Mouse (Mus musculus) forebrain, embryonic 11.5 days (tissue): ENCODE results near the gene Stmnd1. TPM values are rescaled to one million over a fixed set of nuclear protein-coding genes. Genes with fewer than 3 reads are reported as not detected.
"Not testable (repeated sequence)": the region's sequence is repeated elsewhere in the genome, so short reads cannot be mapped to it uniquely, and the experiment has no call there.

Experiments
- ATAC-seq: fragments of 200-750 bp; cut with Nextera tagmentation; replicated peaks from 2 replicates; pipeline ENCODE4 v1.8.0; 2017; ENCODE audit warnings: moderate TSS enrichment; ENCODE audit not compliant: low FRiP score
- DNase-seq: peaks from one replicate; pipeline ENCODE4 v3.0.0-alpha.2; 2017; ENCODE audit warnings: low spot score
- H3K27ac ChIP-seq: fragments of 300-500 bp; sonication (generic); 2 replicates; pipeline ENCODE4 v1.5.1; 2014; ENCODE audit warnings: low read depth, low read length
- H3K27me3 ChIP-seq: fragments of 300-500 bp; sonication (generic); 2 replicates; pipeline ENCODE4 v1.6.1; 2014; ENCODE audit warnings: mild to moderate bottlenecking, low read length, mixed read lengths; ENCODE audit not compliant: control insufficient read depth, insufficient read depth
- H3K36me3 ChIP-seq: fragments of 300-500 bp; sonication (generic); 2 replicates; pipeline ENCODE4 v1.6.1; 2014; ENCODE audit warnings: mild to moderate bottlenecking, low read length, moderate library complexity, mixed read lengths; ENCODE audit not compliant: control insufficient read depth, insufficient read depth
- H3K4me1 ChIP-seq: fragments of 300-500 bp; sonication (generic); replicated peaks from 2 replicates; pipeline ENCODE4 v1.6.1; 2014; ENCODE audit warnings: low read length, mixed read lengths; ENCODE audit not compliant: control insufficient read depth, insufficient read depth
- H3K4me2 ChIP-seq: fragments of 300-500 bp; sonication (generic); 2 replicates; pipeline ENCODE4 v1.6.1; 2014; ENCODE audit warnings: low read depth, mild to moderate bottlenecking, low read length, moderate library complexity, mixed read lengths; ENCODE audit not compliant: severe bottlenecking
- H3K4me3 ChIP-seq: fragments of 300-500 bp; sonication (generic); 2 replicates; pipeline ENCODE4 v1.5.1; 2014; ENCODE audit warnings: low read depth, low read length
- H3K9ac ChIP-seq: fragments of 300-500 bp; sonication (generic); 2 replicates; pipeline ENCODE4 v1.6.1; 2014; ENCODE audit warnings: low read length
- H3K9me3 ChIP-seq: fragments of 300-500 bp; sonication (generic); 2 replicates; pipeline ENCODE4 v1.6.1; 2016; ENCODE audit warnings: low read length, mixed read lengths; ENCODE audit not compliant: control insufficient read depth
- WGBS: fragments of 180-500 bp; shearing (Covaris S2); extraction: QIAGEN DNeasy Blood & Tissue Kit; methylation state at CpG from one replicate; pipeline ENCODE4 v1.1.7; 2014; 5-methylcytosine and 5-hydroxymethylcytosine counted together
- polyA plus RNA-seq: library from polyadenylated mRNA; unstranded; fragments of >200 nt; fragmentation: Nextera tagmentation; extraction: Ambion mirVana; gene quantifications from 2 replicates; pipeline ENCODE4 v1.2.1, GENCODE M21; 2014

The Stmnd1 gene
- polyA plus RNA-seq: not detected in 2 replicates

DNA sequence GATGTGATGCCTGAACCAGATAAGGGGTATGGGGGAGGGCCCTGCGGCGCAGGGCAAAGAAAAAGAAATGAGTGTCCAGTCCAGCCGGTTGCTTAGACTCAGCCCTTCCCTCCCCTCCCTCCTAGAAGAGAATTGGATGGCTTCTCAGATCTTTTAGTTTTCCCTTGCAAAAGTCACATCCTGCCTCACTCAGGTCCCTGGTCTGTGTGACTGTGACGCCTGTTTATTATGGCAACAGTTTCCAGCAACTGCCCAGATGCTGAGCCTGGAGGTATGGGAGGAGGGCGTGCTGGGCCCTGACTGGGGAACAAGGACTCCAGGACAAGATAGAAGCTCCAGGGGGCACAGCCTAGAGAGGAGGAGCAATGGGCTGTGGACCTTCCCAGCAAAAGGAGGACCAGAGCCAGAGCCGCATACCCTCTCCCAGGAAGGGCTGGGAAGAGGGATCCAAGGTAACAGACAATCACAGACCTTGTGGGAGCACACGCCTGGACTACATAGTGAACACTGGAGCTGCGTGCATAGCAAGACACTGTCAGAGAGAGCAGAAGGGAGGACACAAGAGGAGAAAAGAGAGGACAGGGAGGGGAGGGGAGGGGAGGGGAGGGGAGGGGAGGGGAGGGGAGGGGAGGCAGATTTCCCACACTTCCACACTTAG is at the start of gene Stmnd1:
Stmnd1 (plus strand) TSS at position 269 of the 658 bp plus-strand sequence.
- DNase-seq: no peak
- H3K4me3 ChIP-seq: no peak within 1 kb of the TSS
- ATAC-seq: no peak
- H3K4me2 ChIP-seq: peak within 1 kb of the TSS; percentile 31; the same call in 1 of the 2 replicates
- H3K36me3 ChIP-seq: no peaks in the 10 kb centered on the region
- peaks cover 9% of the 10 kb centered on the region; the same call in 1 of the 2 replicates for H3K4me1 ChIP-seq
- no peak within 1 kb of the TSS for H3K27ac ChIP-seq
- 23% methylated on average over 8 of the region's 8 CpGs for WGBS
- peak within 1 kb of the TSS; percentile 5; the same call in 1 of the 2 replicates for H3K9ac ChIP-seq
- no peaks in the 10 kb centered on the region for H3K27me3 ChIP-seq
- H3K9me3 ChIP-seq: no peaks in the 10 kb centered on the region

DNA sequence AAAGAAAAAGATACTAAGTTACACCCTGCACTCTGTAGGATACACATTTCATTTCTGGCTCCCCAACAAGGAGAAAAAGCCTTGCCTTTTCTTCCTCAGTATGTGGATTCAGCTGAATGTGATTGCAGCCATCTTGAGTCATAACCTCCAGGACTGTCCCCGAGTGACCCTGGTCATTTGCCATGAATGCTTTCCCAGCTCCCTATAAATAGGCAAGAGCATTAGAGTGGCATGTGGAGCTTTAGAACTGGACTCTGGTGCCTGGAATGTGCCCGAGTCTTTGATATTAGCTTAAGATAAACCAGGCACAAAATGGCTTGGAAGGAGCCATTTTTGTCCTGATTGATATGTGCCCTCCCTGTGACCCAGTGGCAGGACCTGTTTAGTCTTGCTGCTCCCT is 46.6 kb upstream of the Stmnd1 start:
- no peak overlapping the region for H3K27ac ChIP-seq

DNA sequence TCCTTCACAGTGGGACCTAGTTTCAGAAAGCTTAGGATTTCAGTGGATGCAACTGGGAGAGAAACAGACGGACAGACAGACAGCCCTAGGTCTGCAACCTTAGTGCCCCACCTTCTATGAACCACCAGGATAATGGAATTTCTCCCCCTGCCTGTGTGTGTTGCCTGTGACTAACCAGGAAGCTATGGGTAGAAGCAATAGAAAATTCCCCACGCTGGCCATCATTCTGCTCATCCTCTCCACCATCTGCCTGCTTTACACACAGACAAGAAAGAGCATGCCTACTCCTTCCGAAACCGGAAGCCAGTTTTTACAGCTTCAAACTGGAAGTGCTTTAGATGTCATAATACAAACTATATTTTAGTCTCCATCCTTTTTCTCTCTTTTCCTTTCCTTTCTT is 46.0 kb upstream of the Stmnd1 start:
- WGBS: 86% methylated on average over 4 of the region's 4 CpGs
- DNase-seq (no peak), ATAC-seq (no peak)
- H3K9me3 ChIP-seq: no peaks in the 10 kb centered on the region
- no peaks in the 10 kb centered on the region for H3K4me1 ChIP-seq
- no peak overlapping the region for H3K27ac ChIP-seq
- no peak overlapping the region for H3K4me3 ChIP-seq
- H3K4me2 ChIP-seq: no peak overlapping the region
- no peaks in the 10 kb centered on the region for H3K27me3 ChIP-seq
- H3K36me3 ChIP-seq: no peaks in the 10 kb centered on the region
- H3K9ac ChIP-seq: no peak overlapping the region

More for the DNA sequence above, 46.6 kb upstream of the Stmnd1 start:
- no peaks in the 10 kb centered on the region for H3K9me3 ChIP-seq
- ATAC-seq: no peak
- 59% methylated on average over 2 of the region's 2 CpGs for WGBS
- H3K4me1 ChIP-seq: no peaks in the 10 kb centered on the region
- no peaks in the 10 kb centered on the region for H3K36me3 ChIP-seq
- no peak overlapping the region for H3K4me3 ChIP-seq
- no peak for DNase-seq
- H3K9ac ChIP-seq: no peak overlapping the region
- no peak overlapping the region for H3K4me2 ChIP-seq
- no peaks in the 10 kb centered on the region for H3K27me3 ChIP-seq

DNA sequence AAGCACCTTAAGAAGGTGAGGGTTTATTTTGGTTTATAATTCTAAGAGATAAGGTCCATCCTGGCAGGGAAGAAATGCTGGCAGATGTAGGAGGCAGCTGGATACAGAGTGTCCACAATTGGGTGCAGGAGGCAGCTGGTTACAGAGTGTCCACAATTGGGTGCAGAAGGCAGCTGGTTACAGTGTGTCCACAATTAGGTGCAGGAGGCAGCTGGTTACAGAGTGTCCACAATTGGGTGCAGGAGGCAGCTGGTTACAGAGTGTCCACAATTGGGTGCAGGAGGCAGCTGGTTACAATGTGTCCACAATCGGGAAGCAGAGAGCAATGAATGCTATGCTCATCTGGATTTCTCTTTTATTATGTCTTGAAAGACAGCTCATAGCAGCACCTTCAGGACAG is 44.8 kb upstream of the Stmnd1 start:
- not testable (repeated sequence) for H3K36me3 ChIP-seq, H3K27me3 ChIP-seq, H3K4me3 ChIP-seq, H3K27ac ChIP-seq, H3K4me2 ChIP-seq, H3K9ac ChIP-seq, H3K9me3 ChIP-seq, DNase-seq, H3K4me1 ChIP-seq, ATAC-seq
- 91% methylated on average over 1 of the region's 1 CpGs for WGBS

DNA sequence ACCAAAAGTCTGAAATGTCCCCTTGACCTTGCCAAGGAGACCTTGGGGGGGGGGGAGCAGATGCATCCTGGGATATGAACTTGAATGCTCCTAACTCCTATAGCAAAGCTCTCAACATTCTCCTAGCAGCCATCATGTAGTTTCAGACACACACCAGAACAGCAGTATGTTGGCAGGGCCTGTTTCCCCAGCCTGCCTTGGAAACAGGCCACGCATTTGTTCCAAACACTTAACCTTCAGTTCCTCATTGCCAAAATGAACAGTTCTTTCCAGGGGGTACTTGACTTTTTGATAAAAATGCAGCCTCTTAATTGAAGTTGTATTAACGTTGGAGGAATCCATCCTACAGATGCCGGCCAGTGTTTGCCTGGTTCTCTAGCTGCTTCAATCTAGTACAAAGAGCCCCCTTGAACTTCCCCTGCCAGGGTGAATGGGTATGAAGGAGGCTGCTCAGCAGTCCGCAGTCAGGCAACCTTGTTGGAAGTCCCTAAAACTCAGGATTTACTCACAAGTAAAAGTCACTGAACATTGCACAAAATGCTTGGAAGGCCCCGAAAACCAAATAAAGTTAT is 41.9 kb upstream of the Stmnd1 start:
- Histone ChIP-seq H3K36me3 (no peaks in the 10 kb centered on the region), H3K27me3 (no peaks in the 10 kb centered on the region), H3K27ac (no peak overlapping the region), H3K4me2 (no peak overlapping the region), H3K9ac (no peak overlapping the region), H3K4me1 (no peaks in the 10 kb centered on the region), H3K4me3 (no peak overlapping the region), H3K9me3 (no peaks in the 10 kb centered on the region)
- ATAC-seq: no peak
- DNase-seq: no peak
- 79% methylated on average over 5 of the region's 5 CpGs for whole genome bisulfite sequencing

DNA sequence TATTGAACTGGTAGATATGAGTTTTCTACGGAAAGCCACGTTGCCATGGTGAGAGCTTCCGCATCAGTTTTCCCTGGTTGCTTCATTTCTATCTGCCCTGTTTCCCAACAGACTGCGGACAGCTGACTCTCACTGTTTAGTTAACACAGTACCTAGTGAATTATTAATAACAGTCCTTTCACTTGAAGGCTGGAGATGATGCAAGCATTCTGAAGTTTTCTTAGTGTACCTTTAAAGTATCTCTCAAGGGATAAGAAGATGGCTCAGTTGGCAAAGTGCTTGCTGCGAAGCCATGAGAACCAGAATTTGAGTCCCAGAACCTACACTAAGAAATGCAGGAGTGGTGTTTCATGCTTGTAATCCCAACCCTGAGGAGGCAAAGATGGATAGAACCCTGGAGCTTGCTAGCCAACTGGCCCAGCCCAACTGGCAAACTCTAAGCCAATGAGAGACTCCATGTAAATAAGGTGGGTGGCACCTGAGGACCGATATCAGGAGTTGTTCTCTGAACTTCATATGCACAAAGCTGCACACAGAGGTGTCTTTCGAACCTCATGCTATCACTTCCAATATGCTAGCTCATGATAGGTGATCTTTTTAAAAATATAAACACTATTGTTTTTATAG is 35.7 kb upstream of the Stmnd1 start:
- DNase-seq: no peak
- WGBS: 82% methylated on average over 7 of the region's 7 CpGs

DNA sequence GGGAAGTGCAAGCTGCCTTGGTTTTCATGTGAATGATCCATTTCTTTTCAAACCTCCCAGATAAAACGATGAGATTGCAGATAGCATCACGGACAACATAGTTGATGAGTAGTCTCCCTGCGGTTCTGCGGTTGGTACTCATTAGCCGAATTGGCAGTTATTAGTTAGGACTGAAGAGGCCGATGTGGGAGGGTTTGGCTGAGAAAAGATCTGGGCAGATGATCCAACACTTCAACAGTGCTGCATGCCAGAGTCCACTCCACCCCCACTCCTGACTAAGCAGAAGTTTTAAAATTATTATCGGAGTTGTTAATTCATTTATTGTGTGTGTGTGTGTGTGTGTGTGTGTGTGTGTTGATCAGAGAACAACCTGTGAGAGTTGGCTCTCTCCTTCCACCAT is 34.7 kb upstream of the Stmnd1 start:
- no peak for DNase-seq
- Histone ChIP-seq H3K4me2 (no peak overlapping the region), H3K9ac (no peak overlapping the region), H3K4me1 (no peaks in the 10 kb centered on the region), H3K36me3 (no peaks in the 10 kb centered on the region), H3K9me3 (no peaks in the 10 kb centered on the region), H3K4me3 (no peak overlapping the region), H3K27ac (no peak overlapping the region), H3K27me3 (no peaks in the 10 kb centered on the region)
- ATAC-seq: no peak
- 90% methylated on average over 7 of the region's 7 CpGs for WGBS

More for the DNA sequence above, 35.7 kb upstream of the Stmnd1 start:
- Histone ChIP-seq H3K4me2 (no peak overlapping the region), H3K27ac (no peak overlapping the region), H3K36me3 (no peaks in the 10 kb centered on the region), H3K9me3 (no peaks in the 10 kb centered on the region), H3K27me3 (no peaks in the 10 kb centered on the region), H3K9ac (no peak overlapping the region), H3K4me1 (no peaks in the 10 kb centered on the region), H3K4me3 (no peak overlapping the region)
- no peak for ATAC-seq

DNA sequence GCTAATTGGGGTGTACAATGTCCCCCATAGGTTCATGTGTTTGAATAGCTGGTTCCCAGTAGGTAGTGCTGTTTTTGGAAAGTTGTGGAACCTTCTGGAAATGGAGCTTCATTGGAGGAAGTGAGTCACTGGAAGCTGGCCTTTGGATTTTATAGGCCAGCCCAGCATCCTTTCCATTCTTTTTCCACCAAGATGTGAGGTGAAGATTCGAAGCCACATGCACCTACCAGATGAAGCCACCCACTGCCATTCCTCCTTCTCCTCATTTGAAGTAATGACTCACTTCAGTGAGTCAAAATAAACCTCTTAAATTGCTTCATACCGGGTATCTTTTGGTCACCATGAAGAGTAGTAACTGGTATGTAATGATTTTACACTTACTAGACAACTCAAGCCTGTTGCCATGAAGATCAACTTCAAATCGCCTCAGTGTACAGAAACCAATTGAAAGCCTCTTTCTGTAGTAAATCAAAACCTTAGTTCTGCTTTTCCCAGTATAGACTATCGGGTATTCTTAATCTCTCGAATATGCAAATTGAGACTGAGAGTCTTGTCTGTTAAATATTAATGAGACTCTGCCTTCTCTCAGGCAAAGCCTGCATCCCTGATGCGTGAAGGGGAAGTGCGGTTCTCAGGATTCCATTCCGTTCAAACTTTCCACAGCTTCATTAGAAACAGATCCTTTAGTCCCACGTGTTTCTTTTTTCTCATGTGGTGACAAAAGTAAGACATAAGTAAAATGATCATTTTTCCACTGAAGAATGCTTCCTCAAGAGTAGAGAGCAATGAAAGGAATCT is 31.9 kb upstream of the Stmnd1 start:
- Histone ChIP-seq H3K36me3 (no peaks in the 10 kb centered on the region), H3K9me3 (no peaks in the 10 kb centered on the region), H3K4me3 (no peak overlapping the region), H3K4me2 (no peak overlapping the region), H3K27me3 (no peaks in the 10 kb centered on the region), H3K4me1 (no peaks in the 10 kb centered on the region), H3K27ac (no peak overlapping the region), H3K9ac (no peak overlapping the region)
- ATAC-seq (no peak), DNase-seq (no peak)
- 73% methylated on average over 9 of the region's 9 CpGs for WGBS
